ENCODE assay signal across 31 mouse cellular contexts in genomic region chr14:100530217-100530616, GRCm38 (mm10).
DNase-seq lines count a peak whose midpoint lies in the region; ATAC-seq and TF ChIP-seq lines count a peak whose summit lies in the region.
"Had no signal": no experiment of that assay in that cellular context is flagged by ENCODE, and none has a peak within 500 bp of the region (broad histone marks: within the 10 kb centered on the region; RNA-seq: fewer than 3 reads in every experiment).

No protein-coding gene starts in this region.

- no peak overlapping the region for H3K4me2 ChIP-seq in lung, embryonic 14.5 days
- no peak overlapping the region for H3K4me2 ChIP-seq in myocyte (ENCODE audit: low read depth)
- no peak overlapping the region for H3K4me2 ChIP-seq in kidney, embryonic 15.5 days
- H3K4me2 ChIP-seq: heart, embryonic 15.5 days; hindbrain, embryonic 13.5 days; limb, embryonic 12.5 days; liver, embryonic 15.5 days; midbrain, embryonic 15.5 days had no signal

- no peaks in the 10 kb centered on the region for H3K9me3 ChIP-seq in lung, embryonic 14.5 days (ENCODE audit: low read depth, low read length)
- no peaks in the 10 kb centered on the region for H3K9me3 ChIP-seq in kidney, embryonic 15.5 days (replicated peaks)
- H3K9me3 ChIP-seq: heart, embryonic 10.5 days; heart, embryonic 15.5 days; hindbrain, embryonic 13.5 days; limb, embryonic 12.5 days; liver, embryonic 15.5 days; midbrain, embryonic 10.5 days; midbrain, embryonic 15.5 days had no signal

- no peaks in the 10 kb centered on the region for H3K36me3 ChIP-seq in lung, embryonic 14.5 days (ENCODE audit: insufficient read depth)
- H3K36me3 ChIP-seq in myocyte (ENCODE audit: control insufficient read depth, insufficient read depth) = no peaks in the 10 kb centered on the region
- H3K36me3 ChIP-seq in kidney, embryonic 15.5 days = no peaks in the 10 kb centered on the region
- H3K36me3 ChIP-seq: heart, embryonic 10.5 days; heart, embryonic 15.5 days; hindbrain, embryonic 13.5 days; limb, embryonic 12.5 days; liver, embryonic 15.5 days; midbrain, embryonic 10.5 days; midbrain, embryonic 15.5 days had no signal

- no peak for TF ChIP-seq CTCF in lung, embryonic 14.5 days (IDR thresholded peaks at IDR 0.05; ENCODE audit: low read depth)
- no peak for TF ChIP-seq CTCF in lung, adult 2 months (IDR thresholded peaks at IDR 0.05; ENCODE audit: insufficient read depth, low read length)

- no peak overlapping the region for H3K4me3 ChIP-seq in lung, embryonic 14.5 days (ENCODE audit: low read depth, low read length)
- no peak overlapping the region for H3K4me3 ChIP-seq in lung, adult 2 months (replicated peaks; ENCODE audit: extremely low read depth, low read depth, low read length)
- no peak overlapping the region for H3K4me3 ChIP-seq in myocyte
- H3K4me3 ChIP-seq in kidney, embryonic 15.5 days (replicated peaks) = no peak overlapping the region
- H3K4me3 ChIP-seq: heart, embryonic 10.5 days; heart, embryonic 15.5 days; hindbrain, embryonic 13.5 days; layer of hippocampus, adult 2 months; left cerebral cortex, adult 2 months; limb, embryonic 12.5 days; liver, embryonic 15.5 days; midbrain, embryonic 10.5 days; midbrain, embryonic 15.5 days had no signal

- peak; percentile 31; the same call in 1 of the 2 replicates for ATAC-seq in lung, embryonic 14.5 days (ENCODE audit: insufficient read depth)
- no peak for ATAC-seq in kidney, embryonic 15.5 days (replicated peaks; ENCODE audit: low FRiP score)
- ATAC-seq: forebrain, embryonic 14.5 days; midbrain, embryonic 15.5 days had no signal

- TF ChIP-seq POLR2A in lung, adult 2 months (IDR thresholded peaks at IDR 0.05; ENCODE audit: borderline replicate concordance, extremely low read depth, low read depth, low read length) = no peak
- no peak for TF ChIP-seq POLR2A in myocyte (IDR thresholded peaks at IDR 0.05; ENCODE audit: insufficient read length, low read depth)

- H3K27ac ChIP-seq in lung, embryonic 14.5 days (ENCODE audit: low read depth) = no peak overlapping the region
- H3K27ac ChIP-seq in kidney, embryonic 15.5 days = no peak overlapping the region
- H3K27ac ChIP-seq: heart, embryonic 10.5 days; heart, embryonic 15.5 days; hindbrain, embryonic 13.5 days; layer of hippocampus, adult 2 months; left cerebral cortex, adult 2 months; limb, embryonic 12.5 days; liver, embryonic 15.5 days; macrophage; midbrain, embryonic 10.5 days; midbrain, embryonic 15.5 days; stomach, postnatal 0 days had no signal

- H3K27me3 ChIP-seq in lung, embryonic 14.5 days (ENCODE audit: insufficient read depth, low read length) = no peaks in the 10 kb centered on the region
- no peaks in the 10 kb centered on the region for H3K27me3 ChIP-seq in myocyte (ENCODE audit: control insufficient read depth, insufficient read depth, insufficient read length)
- H3K27me3 ChIP-seq in kidney, embryonic 15.5 days = no peaks in the 10 kb centered on the region
- H3K27me3 ChIP-seq: heart, embryonic 15.5 days; hindbrain, embryonic 13.5 days; limb, embryonic 12.5 days; liver, embryonic 15.5 days; midbrain, embryonic 15.5 days had no signal

- no peak overlapping the region for H3ac ChIP-seq in myocyte (ENCODE audit: control insufficient read depth, insufficient read length)

- no peaks in the 10 kb centered on the region for H3K4me1 ChIP-seq in lung, embryonic 14.5 days (ENCODE audit: insufficient read depth)
- H3K4me1 ChIP-seq in lung, adult 2 months (ENCODE audit: control insufficient read depth, insufficient read depth, low read length) = no peaks in the 10 kb centered on the region
- no peaks in the 10 kb centered on the region for H3K4me1 ChIP-seq in kidney, embryonic 15.5 days
- H3K4me1 ChIP-seq: heart, embryonic 10.5 days; heart, embryonic 15.5 days; hindbrain, embryonic 13.5 days; limb, embryonic 12.5 days; liver, embryonic 15.5 days; midbrain, embryonic 10.5 days; midbrain, embryonic 15.5 days had no signal

- 77% methylated on average over 2 of the region's 2 CpGs for WGBS in lung, embryonic 14.5 days
- 68% methylated on average over 2 of the region's 2 CpGs for WGBS in lung, adult 2 months
- WGBS in kidney, embryonic 15.5 days = 79% methylated on average over 2 of the region's 2 CpGs

- DNase-seq in lung, embryonic 14.5 days = peak; percentile 9
- DNase-seq in lung, adult 2 months = no peak
- peak; percentile 16 for DNase-seq in 3T3-L1 (ENCODE audit: low read depth, low spot score)
- DNase-seq in NIH3T3 (ENCODE audit: low read depth) = peak; percentile 37
- no peak for DNase-seq in spleen, postnatal 36 days (ENCODE audit: low spot score in 2 of 2)
- DNase-seq: adrenal gland, postnatal 10 days; cerebellum, adult 8-10 months; cerebellum, postnatal 25 days; gastrocnemius, postnatal 14 days; heart, adult 11 months; heart, postnatal 4 days; kidney, adult 18-20 months; kidney, postnatal 36 days; right cerebral cortex, postnatal 25 days; spleen, adult 18-20 months; thymus, adult 18-20 months; thymus, postnatal 25 days had no signal

- H3K9ac ChIP-seq in lung, embryonic 14.5 days = no peak overlapping the region
- no peak overlapping the region for H3K9ac ChIP-seq in kidney, embryonic 15.5 days
- H3K9ac ChIP-seq: heart, embryonic 15.5 days; hindbrain, embryonic 13.5 days; limb, embryonic 12.5 days; liver, embryonic 15.5 days; midbrain, embryonic 15.5 days had no signal

- no peaks in the 10 kb centered on the region for H3K79me2 ChIP-seq in myocyte (ENCODE audit: control insufficient read depth, insufficient read depth)

TF ChIP-seq in myocyte, 11 proteins besides CTCF, POLR2A, EP300 and RAD21:
- TF ChIP-seq CEBPB (IDR thresholded peaks at IDR 0.05; ENCODE audit: insufficient read depth, poor library complexity, severe bottlenecking) = peak; percentile 66
- TF ChIP-seq MYOD1 (IDR thresholded peaks at IDR 0.05; ENCODE audit: control insufficient read depth in 1 of 3, insufficient read length in 2 of 3, low read depth in 2 of 3) = no peak

Comparison
In these comparisons a context has a peak if more than half of its experiments do, and no peak if none do; other contexts are left out.
1. DNase-seq: peak in lung, embryonic 14.5 days (single experiment), 3T3-L1 (single experiment) and NIH3T3 (single experiment); none in lung, adult 2 months (single experiment) and spleen, postnatal 36 days (0 of 2).